Mouse (Mus musculus) limb, embryonic 14.5 days (tissue): ENCODE measurements around the gene Trmu. TPM values are rescaled to one million over a fixed set of nuclear protein-coding genes. Genes with fewer than 3 reads are reported as not detected.

Experiments
- ATAC-seq: fragments of 200-750 bp; cut with Nextera tagmentation; 2 replicates; pipeline ENCODE4 v1.8.0; 2017; ENCODE audit warnings: low read depth, moderate number of reproducible peaks, moderate TSS enrichment; ENCODE audit not compliant: low FRiP score
- DNase-seq: peaks from one replicate; pipeline ENCODE4 v3.0.0-alpha.2; 2015; ENCODE audit warnings: low spot score
- H3K27ac ChIP-seq: fragments of 300-500 bp; sonication (generic); replicated peaks from 2 replicates; pipeline ENCODE4 v1.5.1; 2014; ENCODE audit warnings: low read depth, mild to moderate bottlenecking, low read length, moderate library complexity, mixed read lengths
- H3K27me3 ChIP-seq: fragments of 300-500 bp; sonication (generic); 2 replicates; pipeline ENCODE4 v1.6.1; 2014; ENCODE audit warnings: low read length, mixed read lengths; ENCODE audit not compliant: control insufficient read depth, insufficient read depth
- H3K36me3 ChIP-seq: fragments of 300-500 bp; sonication (generic); 2 replicates; pipeline ENCODE4 v1.6.1; 2014; ENCODE audit warnings: mild to moderate bottlenecking, low read length, moderate library complexity, mixed read lengths; ENCODE audit not compliant: control insufficient read depth, insufficient read depth
- H3K4me1 ChIP-seq: fragments of 300-500 bp; sonication (generic); 2 replicates; pipeline ENCODE4 v1.6.1; 2014; ENCODE audit warnings: antibody characterized with exemption, low read length, mixed read lengths; ENCODE audit not compliant: control insufficient read depth, insufficient read depth
- H3K4me2 ChIP-seq: fragments of 300-500 bp; sonication (generic); replicated peaks from 2 replicates; pipeline ENCODE4 v1.6.1; 2014; ENCODE audit warnings: low read depth, mild to moderate bottlenecking, low read length, moderate library complexity; ENCODE audit not compliant: severe bottlenecking
- H3K4me3 ChIP-seq: fragments of 300-500 bp; sonication (generic); replicated peaks from 2 replicates; pipeline ENCODE4 v1.5.1; 2014; ENCODE audit warnings: low read length
- H3K9ac ChIP-seq: fragments of 300-500 bp; sonication (generic); 2 replicates; pipeline ENCODE4 v1.6.1; 2014; ENCODE audit warnings: mild to moderate bottlenecking, low read depth, low read length, moderate library complexity; ENCODE audit not compliant: severe bottlenecking
- H3K9me3 ChIP-seq: fragments of 300-500 bp; sonication (generic); 2 replicates; pipeline ENCODE4 v1.6.1; 2016; ENCODE audit warnings: low read length; ENCODE audit not compliant: control insufficient read depth
- POLR2A ChIP-seq: fragments of 200-500 bp; IDR thresholded peaks from 2 replicates; pipeline ENCODE4 v1.8.0; 2012; ENCODE audit warnings: inconsistent platforms, mild to moderate bottlenecking, moderate library complexity, borderline replicate concordance; ENCODE audit not compliant: insufficient read depth, insufficient read length; ENCODE audit errors: extremely low read depth
- WGBS: fragments of 180-500 bp; shearing (Covaris S2); extraction: QIAGEN DNeasy Blood & Tissue Kit; methylation state at CpG from one replicate; pipeline ENCODE4 v1.1.7; 2014; 5-methylcytosine and 5-hydroxymethylcytosine counted together
- polyA plus RNA-seq, 2 experiments: library from polyadenylated mRNA; depleted of rRNA in 1 of 2; stranded (reverse) in 1 of 2; unstranded in 1 of 2; fragments of >200 nt; fragmentation: Nextera tagmentation in 1 of 2; extraction: Ambion mirVana in 1 of 2; gene quantifications; 2 replicates each; pipeline versions ENCODE4 v1.2.1 to v1.2.3; 2012 to 2014

The Trmu gene
- polyA plus RNA-seq, 2 experiments, result 37.6 to 68.8 TPM

- WGBS, result 93% methylated on average over 5 of the region's 5 CpGs
- DNase-seq (no peak), ATAC-seq (no peak)
- H3K9ac ChIP-seq, result no peak overlapping the region
- H3K27me3 ChIP-seq, result no peaks in the 10 kb centered on the region
- H3K36me3 ChIP-seq, result 0 out of 2 replicates have a peak, but pooled peaks cover 5% of the 10 kb centered on the region
- no peak for TF ChIP-seq POLR2A
- no peak overlapping the region for H3K4me2 ChIP-seq
- peaks cover 4% of the 10 kb centered on the region for H3K4me1 ChIP-seq
- no peaks in the 10 kb centered on the region for H3K9me3 ChIP-seq
- no peak overlapping the region for H3K4me3 ChIP-seq
- no peak overlapping the region for H3K27ac ChIP-seq
Measured at GRCm38 (mm10) chr15:85836887-85837286, 42.2 kb upstream of the Trmu start.

GRCm38 (mm10) chr15:85840983-85841382 lies 38.1 kb upstream of the Trmu start:
- no peak overlapping the region for H3K9ac ChIP-seq
- no peak overlapping the region for H3K4me2 ChIP-seq
- DNase-seq (no peak), ATAC-seq (no peak)
- no peak for TF ChIP-seq POLR2A
- no peaks in the 10 kb centered on the region for H3K27me3 ChIP-seq
- 0 out of 2 replicates have a peak, but pooled peaks cover 6% of the 10 kb centered on the region for H3K36me3 ChIP-seq
- no peaks in the 10 kb centered on the region for H3K9me3 ChIP-seq
- H3K4me3 ChIP-seq, result no peak overlapping the region
- H3K27ac ChIP-seq, result no peak overlapping the region
- WGBS, result 33% methylated on average over 6 of the region's 6 CpGs
- no peaks in the 10 kb centered on the region for H3K4me1 ChIP-seq

GRCm38 (mm10) chr15:85841796-85842360 lies 37.2 kb upstream of the Trmu start:
- Histone ChIP-seq H3K4me2 (no peak overlapping the region), H3K27ac (no peak overlapping the region), H3K4me3 (no peak overlapping the region), H3K4me1 (no peaks in the 10 kb centered on the region), H3K9ac (no peak overlapping the region), H3K9me3 (no peaks in the 10 kb centered on the region), H3K36me3 (0 out of 2 replicates have a peak, but pooled peaks cover 4% of the 10 kb centered on the region), H3K27me3 (no peaks in the 10 kb centered on the region)
- no peak for TF ChIP-seq POLR2A
- no peak for ATAC-seq
- no peak for DNase-seq
- WGBS, result 84% methylated on average over 5 of the region's 5 CpGs

GRCm38 (mm10) chr15:85845071-85845470 lies 34.0 kb upstream of the Trmu start:
- ATAC-seq, result no peak
- no peak for DNase-seq
- Histone ChIP-seq H3K4me2 (no peak overlapping the region), H3K36me3 (0 out of 2 replicates have a peak, but pooled peaks cover 4% of the 10 kb centered on the region), H3K9me3 (no peaks in the 10 kb centered on the region), H3K27ac (no peak overlapping the region), H3K4me3 (no peak overlapping the region), H3K27me3 (no peaks in the 10 kb centered on the region), H3K9ac (no peak overlapping the region), H3K4me1 (no peaks in the 10 kb centered on the region)
- no peak for TF ChIP-seq POLR2A

- no peak overlapping the region for H3K4me3 ChIP-seq
- ATAC-seq (no peak), DNase-seq (no peak)
- WGBS, result 82% methylated on average over 12 of the region's 12 CpGs
- TF ChIP-seq POLR2A, result no peak
- no peak overlapping the region for H3K4me2 ChIP-seq
- H3K27me3 ChIP-seq, result no peaks in the 10 kb centered on the region
- no peak overlapping the region for H3K9ac ChIP-seq
- no peaks in the 10 kb centered on the region for H3K36me3 ChIP-seq
- H3K27ac ChIP-seq, result no peak overlapping the region
- H3K9me3 ChIP-seq, result no peaks in the 10 kb centered on the region
- no peaks in the 10 kb centered on the region for H3K4me1 ChIP-seq
Measured at GRCm38 (mm10) chr15:85851656-85852392, 27.3 kb upstream of the Trmu start.
